Mouse (Mus musculus): ENCODE results near the gene Rrp1b.

GRCm38 (mm10) chr17:32049914-32050313 is 14.0 kb downstream of the Rrp1b start:
- TF ChIP-seq ZNF384 (IDR thresholded peaks at IDR 0.05; ENCODE audit: low read depth, low read length): no peak
- TF ChIP-seq ZC3H11A (IDR thresholded peaks at IDR 0.05; ENCODE audit: borderline replicate concordance, low read depth, low read length): no peak
- no peak for TF ChIP-seq HCFC1 (IDR thresholded peaks at IDR 0.05; ENCODE audit: borderline replicate concordance, insufficient read depth, low read length)
- no peak for TF ChIP-seq CHD2 (IDR thresholded peaks at IDR 0.05; ENCODE audit: low read depth, low read length)
- no peak for TF ChIP-seq MAFK (IDR thresholded peaks at IDR 0.05; ENCODE audit: insufficient read depth, low read depth, low read length)

All from ES-E14 (cell line).